Mouse (Mus musculus) E14TG2a.4 (cell line): ENCODE results near the gene Ccdc141.

Source experiments
- H3K27me3 ChIP-seq: 2 replicates; pipeline ENCODE4 v1.6.1; 2014; ENCODE audit warnings: low read length, control low read depth; ENCODE audit not compliant: insufficient read depth
- H3K36me3 ChIP-seq: 2 replicates; pipeline ENCODE4 v1.6.1; 2014; ENCODE audit warnings: low read length, control low read depth; ENCODE audit not compliant: insufficient read depth
- H3K4me1 ChIP-seq: replicated peaks from 2 replicates; pipeline ENCODE4 v1.6.1; 2014; ENCODE audit warnings: low read depth, low read length, control low read depth
- H3K4me3 ChIP-seq: replicated peaks from 2 replicates; pipeline ENCODE4 v1.5.1; 2014; ENCODE audit warnings: mild to moderate bottlenecking, low read length
- H3K9me3 ChIP-seq: 2 replicates; pipeline ENCODE4 v1.6.1; 2014; ENCODE audit warnings: low read length, control low read depth
- CTCF ChIP-seq: conservative IDR thresholded peaks from 2 replicates; pipeline ENCODE4 v1.5.1; 2014; ENCODE audit warnings: low read length
- NANOG ChIP-seq: IDR thresholded peaks from 2 replicates; pipeline ENCODE4 v1.6.1; 2014; ENCODE audit warnings: borderline replicate concordance, low read length, mixed read lengths
- POU5F1 ChIP-seq: IDR thresholded peaks from 2 replicates; pipeline ENCODE4 v1.6.1; 2014; ENCODE audit warnings: low read length, borderline replicate concordance

The Ccdc141 gene

GRCm38 (mm10) chr2:76992493-76993201 is 177.8 kb downstream of the Ccdc141 start:
- peaks cover 4% of the 10 kb centered on the region; the same call in 1 of the 2 replicates for H3K9me3 ChIP-seq
- no peak overlapping the region for H3K4me3 ChIP-seq
- no peaks in the 10 kb centered on the region for H3K36me3 ChIP-seq
- no peaks in the 10 kb centered on the region for H3K4me1 ChIP-seq
- TF ChIP-seq NANOG (no peak), CTCF (no peak), POU5F1 (no peak)
- no peaks in the 10 kb centered on the region; the same call in 1 of the 2 replicates for H3K27me3 ChIP-seq

- no peaks in the 10 kb centered on the region for H3K36me3 ChIP-seq
- no peaks in the 10 kb centered on the region for H3K4me1 ChIP-seq
- TF ChIP-seq NANOG: no peak
- TF ChIP-seq CTCF: no peak
- TF ChIP-seq POU5F1: no peak
- H3K4me3 ChIP-seq: no peak overlapping the region
- no peaks in the 10 kb centered on the region; the same call in 1 of the 2 replicates for H3K27me3 ChIP-seq
- H3K9me3 ChIP-seq: peaks cover 2% of the 10 kb centered on the region; the same call in 1 of the 2 replicates
Measured at GRCm38 (mm10) chr2:76987317-76987716, 183.1 kb downstream of the Ccdc141 start.

GRCm38 (mm10) chr2:76984384-76984783 is 186.1 kb downstream of the Ccdc141 start:
- H3K27me3 ChIP-seq: no peaks in the 10 kb centered on the region; the same call in 1 of the 2 replicates
- no peaks in the 10 kb centered on the region for H3K36me3 ChIP-seq
- H3K4me3 ChIP-seq: no peak overlapping the region
- TF ChIP-seq NANOG (no peak), CTCF (no peak), POU5F1 (no peak)
- no peaks in the 10 kb centered on the region for H3K9me3 ChIP-seq
- peaks cover 8% of the 10 kb centered on the region for H3K4me1 ChIP-seq

GRCm38 (mm10) chr2:76983601-76984000 is 186.8 kb downstream of the Ccdc141 start:
- Histone ChIP-seq H3K27me3 (no peaks in the 10 kb centered on the region; the same call in 1 of the 2 replicates), H3K9me3 (no peaks in the 10 kb centered on the region), H3K36me3 (no peaks in the 10 kb centered on the region), H3K4me1 (peaks cover 8% of the 10 kb centered on the region), H3K4me3 (no peak overlapping the region)
- TF ChIP-seq NANOG (no peak), POU5F1 (no peak), CTCF (no peak)

GRCm38 (mm10) chr2:76982391-76983145 is 187.9 kb downstream of the Ccdc141 start, which contains the start of gene Ttn:
Gene Ttn (minus strand): TSS chr2:76982547.
- H3K9me3 ChIP-seq: no peaks in the 10 kb centered on the region
- peaks cover 8% of the 10 kb centered on the region for H3K4me1 ChIP-seq
- H3K36me3 ChIP-seq: no peaks in the 10 kb centered on the region
- H3K4me3 ChIP-seq: no peak within 1 kb of the TSS
- no peak for TF ChIP-seq NANOG
- TF ChIP-seq CTCF: no peak
- no peak for TF ChIP-seq POU5F1
- no peaks in the 10 kb centered on the region; the same call in 1 of the 2 replicates for H3K27me3 ChIP-seq

- no peak for TF ChIP-seq NANOG
- no peak for TF ChIP-seq POU5F1
- TF ChIP-seq CTCF: no peak
- no peaks in the 10 kb centered on the region for H3K27me3 ChIP-seq
Measured at GRCm38 (mm10) chr2:76981717-76982116, 188.7 kb downstream of the Ccdc141 start.

GRCm38 (mm10) chr2:76980146-76980545 is 190.3 kb downstream of the Ccdc141 start:
- peaks cover 2% of the 10 kb centered on the region; the same call in 1 of the 2 replicates for H3K27me3 ChIP-seq
- H3K9me3 ChIP-seq: no peaks in the 10 kb centered on the region
- H3K36me3 ChIP-seq: no peaks in the 10 kb centered on the region
- H3K4me1 ChIP-seq: peaks cover 8% of the 10 kb centered on the region
- TF ChIP-seq NANOG: no peak
- TF ChIP-seq CTCF: peak; percentile 83
- no peak overlapping the region; the same call in 1 of the 2 replicates for H3K4me3 ChIP-seq

More at GRCm38 (mm10) chr2:76981717-76982116, 188.7 kb downstream of the Ccdc141 start:
- no peaks in the 10 kb centered on the region for H3K36me3 ChIP-seq
- H3K9me3 ChIP-seq: no peaks in the 10 kb centered on the region
- no peak overlapping the region for H3K4me3 ChIP-seq
- H3K4me1 ChIP-seq: peaks cover 8% of the 10 kb centered on the region

- TF ChIP-seq CTCF: no peak
- no peak for TF ChIP-seq NANOG
- no peak for TF ChIP-seq POU5F1
- Histone ChIP-seq H3K9me3 (no peaks in the 10 kb centered on the region), H3K4me3 (no peak overlapping the region), H3K4me1 (peaks cover 8% of the 10 kb centered on the region), H3K36me3 (no peaks in the 10 kb centered on the region), H3K27me3 (peaks cover 8% of the 10 kb centered on the region; the same call in 1 of the 2 replicates)
Measured at GRCm38 (mm10) chr2:76977650-76978049, 192.8 kb downstream of the Ccdc141 start.
